Mouse (Mus musculus) forebrain, embryonic 14.5 days (tissue): ENCODE measurements at regions not wholly inside any gene's neighbourhood (a gene's known extent, or its start where the extent isn't known, plus 50 kb on each side); places are given as distances from the start of the nearest gene placed in this dataset.

Experiments used
- ATAC-seq: fragments of 200-750 bp; cut with Nextera tagmentation; 2 replicates; pipeline ENCODE4 v1.8.0; 2017; ENCODE audit warnings: mild to moderate bottlenecking, moderate library complexity
- DNase-seq: peaks from one replicate; pipeline ENCODE4 v3.0.0-alpha.2; 2015; ENCODE audit warnings: low spot score
- H3K27ac ChIP-seq: fragments of 300-500 bp; sonication (generic); 2 replicates; pipeline ENCODE4 v1.5.1; 2014; ENCODE audit warnings: low read depth, mild to moderate bottlenecking, control low read depth, low read length, moderate library complexity
- H3K27me3 ChIP-seq: fragments of 300-500 bp; sonication (generic); replicated peaks from 2 replicates; pipeline ENCODE4 v1.6.1; 2014; ENCODE audit warnings: low read length, control low read depth, mixed read lengths; ENCODE audit not compliant: control insufficient read depth, insufficient read depth
- H3K36me3 ChIP-seq: fragments of 300-500 bp; sonication (generic); 2 replicates; pipeline ENCODE4 v1.6.1; 2014; ENCODE audit warnings: low read length, control low read depth; ENCODE audit not compliant: control insufficient read depth, insufficient read depth
- H3K4me1 ChIP-seq: fragments of 300-500 bp; sonication (generic); 2 replicates; pipeline ENCODE4 v1.6.1; 2014; ENCODE audit warnings: antibody characterized with exemption, low read length, control low read depth; ENCODE audit not compliant: control insufficient read depth, insufficient read depth
- H3K4me2 ChIP-seq: fragments of 300-500 bp; sonication (generic); 2 replicates; pipeline ENCODE4 v1.6.1; 2014; ENCODE audit warnings: mild to moderate bottlenecking, control low read depth, low read length
- H3K4me3 ChIP-seq: fragments of 300-500 bp; sonication (generic); 2 replicates; pipeline ENCODE4 v1.5.1; 2014; ENCODE audit warnings: low read depth, low read length, control low read depth
- H3K9ac ChIP-seq: fragments of 300-500 bp; sonication (generic); 2 replicates; pipeline ENCODE4 v1.6.1; 2014; ENCODE audit warnings: mild to moderate bottlenecking, low read length, control low read depth, moderate library complexity
- H3K9me3 ChIP-seq: fragments of 300-500 bp; sonication (generic); replicated peaks from 2 replicates; pipeline ENCODE4 v1.6.1; 2016; ENCODE audit warnings: low read length, control low read depth, mixed read lengths; ENCODE audit not compliant: control insufficient read depth
- WGBS: fragments of 180-500 bp; shearing (Covaris S2); extraction: QIAGEN DNeasy Blood & Tissue Kit; methylation state at CpG from one replicate; pipeline ENCODE4 v1.1.7; 2014; 5-methylcytosine and 5-hydroxymethylcytosine counted together

DNA sequence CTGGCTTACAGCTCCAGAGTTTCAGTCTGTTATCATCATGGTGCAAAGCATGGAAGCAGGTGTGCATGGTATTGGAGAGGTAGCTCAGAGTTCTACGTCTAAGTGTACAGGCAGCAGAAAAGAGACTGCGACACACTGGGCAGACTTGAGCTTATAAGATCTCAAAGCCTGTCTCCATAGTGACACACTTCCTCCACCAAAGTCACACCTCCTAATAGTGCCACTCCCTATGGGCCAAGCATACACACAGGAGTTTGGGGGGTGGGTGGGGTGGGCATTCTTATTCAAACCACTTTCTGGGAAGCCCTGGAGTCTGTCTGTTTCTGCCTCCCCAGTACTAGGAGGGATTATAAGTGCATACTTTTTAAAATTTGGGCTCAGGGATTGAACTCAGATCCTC is 219.5 kb upstream of the Prok2 start:
- no peak for DNase-seq
- H3K4me1 ChIP-seq, result no peaks in the 10 kb centered on the region
- no peak overlapping the region for H3K4me2 ChIP-seq
- no peaks in the 10 kb centered on the region for H3K36me3 ChIP-seq
- H3K27me3 ChIP-seq, result no peaks in the 10 kb centered on the region
- ATAC-seq, result no peak
- 95% methylated on average over 2 of the region's 2 CpGs for WGBS
- no peak overlapping the region for H3K27ac ChIP-seq
- no peak overlapping the region for H3K4me3 ChIP-seq
- no peaks in the 10 kb centered on the region for H3K9me3 ChIP-seq
- H3K9ac ChIP-seq, result no peak overlapping the region

DNA sequence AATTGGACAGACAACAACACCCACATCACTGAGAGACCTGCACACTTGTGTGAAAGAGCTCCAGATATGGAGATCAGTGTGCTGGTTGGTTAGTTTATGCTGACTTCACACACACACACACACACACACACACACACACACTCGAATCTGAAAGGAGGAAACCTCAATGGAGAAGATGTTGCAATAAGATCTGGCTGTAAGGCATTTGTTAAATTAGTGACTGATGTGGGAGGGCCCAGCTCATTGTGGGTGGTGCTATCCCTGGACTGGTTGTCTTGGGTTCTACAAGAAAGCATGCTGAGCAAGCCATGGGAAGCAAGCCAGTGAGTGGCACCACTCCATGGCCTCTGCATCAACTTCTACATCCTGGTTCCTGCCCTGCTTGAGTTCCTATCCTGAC is 216.8 kb upstream of the Prok2 start:
- H3K4me3 ChIP-seq, result no peak overlapping the region

GRCm38 (mm10) chr6:99940118-99940517 is 213.9 kb upstream of the Prok2 start:
- Histone ChIP-seq H3K4me3 (no peak overlapping the region), H3K9ac (no peak overlapping the region)
- WGBS, result 72% methylated on average over 5 of the region's 5 CpGs

More for the DNA sequence above, 216.8 kb upstream of the Prok2 start:
- Histone ChIP-seq H3K4me1 (peaks cover 3% of the 10 kb centered on the region; the same call in 1 of the 2 replicates), H3K27me3 (no peaks in the 10 kb centered on the region), H3K9me3 (no peaks in the 10 kb centered on the region), H3K27ac (no peak overlapping the region), H3K36me3 (no peaks in the 10 kb centered on the region), H3K9ac (no peak overlapping the region), H3K4me2 (no peak overlapping the region)
- WGBS, result 67% methylated on average over 1 of the region's 1 CpGs
- ATAC-seq, result no peak
- DNase-seq, result no peak

GRCm38 (mm10) chr6:99939382-99939781 is 213.2 kb upstream of the Prok2 start:
- no peaks in the 10 kb centered on the region for H3K36me3 ChIP-seq
- no peaks in the 10 kb centered on the region for H3K9me3 ChIP-seq
- no peak overlapping the region for H3K9ac ChIP-seq
- WGBS, result 40% methylated on average over 5 of the region's 5 CpGs
- ATAC-seq, result no peak
- H3K27ac ChIP-seq, result no peak overlapping the region
- peaks cover 3% of the 10 kb centered on the region; the same call in 1 of the 2 replicates for H3K4me1 ChIP-seq
- no peaks in the 10 kb centered on the region for H3K27me3 ChIP-seq
- no peak overlapping the region for H3K4me2 ChIP-seq
- DNase-seq, result no peak
- no peak overlapping the region for H3K4me3 ChIP-seq

More at GRCm38 (mm10) chr6:99940118-99940517, 213.9 kb upstream of the Prok2 start:
- Histone ChIP-seq H3K27me3 (no peaks in the 10 kb centered on the region), H3K4me1 (peaks cover 3% of the 10 kb centered on the region; the same call in 1 of the 2 replicates), H3K4me2 (no peak overlapping the region), H3K9me3 (no peaks in the 10 kb centered on the region), H3K36me3 (no peaks in the 10 kb centered on the region), H3K27ac (no peak overlapping the region)
- no peak for ATAC-seq
- DNase-seq, result peak; percentile 31

DNA sequence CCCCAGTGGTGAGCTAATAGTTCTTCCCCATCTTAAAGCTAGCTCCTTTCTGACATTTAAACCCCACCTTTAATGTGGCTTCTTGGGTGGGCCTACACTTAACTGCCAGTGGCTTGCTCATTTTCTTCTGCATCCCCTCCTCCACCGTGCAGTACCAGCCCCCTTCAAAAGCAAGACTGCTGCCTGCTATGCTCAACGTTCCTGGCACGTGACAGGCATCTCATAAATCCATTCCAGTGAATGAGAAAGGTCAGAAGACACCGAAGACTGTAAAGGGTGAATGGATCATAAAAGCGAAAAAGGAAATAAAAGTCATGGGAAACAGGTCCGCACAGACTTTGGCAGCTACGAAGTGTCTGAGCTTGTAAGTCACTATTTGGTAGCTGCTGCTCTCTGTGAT is 212.8 kb upstream of the Prok2 start:
- Histone ChIP-seq H3K4me3 (no peak overlapping the region), H3K9me3 (no peaks in the 10 kb centered on the region), H3K9ac (no peak overlapping the region), H3K4me1 (peaks cover 3% of the 10 kb centered on the region; the same call in 1 of the 2 replicates), H3K4me2 (no peak overlapping the region), H3K36me3 (no peaks in the 10 kb centered on the region), H3K27me3 (no peaks in the 10 kb centered on the region), H3K27ac (no peak overlapping the region)
- 61% methylated on average over 7 of the region's 7 CpGs for WGBS
- DNase-seq (no peak), ATAC-seq (no peak)

DNA sequence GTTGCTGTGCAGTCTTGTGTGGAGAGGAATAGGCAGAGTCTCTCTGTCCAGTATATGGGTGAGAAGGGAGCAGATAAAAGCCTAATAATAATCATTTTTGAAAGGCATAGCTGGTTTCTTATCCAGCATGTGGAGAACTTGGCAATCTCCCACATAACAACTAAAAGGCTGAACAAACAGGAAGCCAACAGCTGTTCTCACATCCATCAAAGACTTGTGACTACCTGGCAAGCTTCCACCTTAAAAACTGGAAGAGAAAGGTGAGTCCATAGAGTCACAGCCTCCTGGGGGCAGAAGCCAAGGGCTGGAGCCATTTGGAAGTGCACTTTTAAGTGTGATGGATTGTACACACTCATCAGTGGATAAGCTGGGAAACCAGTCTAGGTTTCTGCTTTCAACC is 210.5 kb upstream of the Prok2 start:
- H3K27ac ChIP-seq, result no peak overlapping the region
- H3K4me3 ChIP-seq, result no peak overlapping the region
- H3K4me2 ChIP-seq, result no peak overlapping the region
- peaks cover 7% of the 10 kb centered on the region for H3K4me1 ChIP-seq
- ATAC-seq (no peak), DNase-seq (peak; percentile 54)
- no peak overlapping the region for H3K9ac ChIP-seq
- H3K36me3 ChIP-seq, result no peaks in the 10 kb centered on the region
- no peaks in the 10 kb centered on the region for H3K27me3 ChIP-seq
- no peaks in the 10 kb centered on the region for H3K9me3 ChIP-seq

- no peak overlapping the region for H3K9ac ChIP-seq
- DNase-seq (no peak), ATAC-seq (no peak)
- no peak overlapping the region for H3K4me3 ChIP-seq
- H3K27me3 ChIP-seq, result no peaks in the 10 kb centered on the region
- H3K4me1 ChIP-seq, result peaks cover 7% of the 10 kb centered on the region
- no peaks in the 10 kb centered on the region for H3K9me3 ChIP-seq
- no peak overlapping the region for H3K27ac ChIP-seq
- no peaks in the 10 kb centered on the region for H3K36me3 ChIP-seq
- 84% methylated on average over 4 of the region's 4 CpGs for WGBS
- H3K4me2 ChIP-seq, result no peak overlapping the region
Measured at GRCm38 (mm10) chr6:99935373-99935772, 209.2 kb upstream of the Prok2 start.

DNA sequence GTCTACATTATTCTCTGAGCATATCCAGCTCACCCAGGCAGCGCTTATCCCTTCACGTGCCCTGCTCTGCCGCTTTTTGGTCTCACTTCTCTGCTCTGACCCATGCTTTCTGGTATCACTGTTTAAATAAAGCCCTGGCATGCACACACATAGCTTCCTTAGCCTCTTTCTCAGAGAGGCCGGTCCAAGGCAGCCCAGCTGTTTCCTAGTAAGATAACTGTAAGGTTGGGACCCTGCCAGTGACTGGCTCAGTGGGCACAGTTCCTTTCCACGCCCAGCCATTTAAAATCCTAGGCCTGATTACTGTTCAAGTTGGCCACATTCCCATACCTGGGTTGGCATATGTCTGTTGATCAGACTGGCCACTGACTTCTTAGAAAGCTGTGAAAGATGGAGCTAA is 208.2 kb upstream of the Prok2 start:
- Histone ChIP-seq H3K4me1 (peaks cover 7% of the 10 kb centered on the region), H3K4me2 (no peak overlapping the region), H3K9ac (no peak overlapping the region), H3K27me3 (no peaks in the 10 kb centered on the region), H3K4me3 (no peak overlapping the region), H3K27ac (no peak overlapping the region), H3K9me3 (no peaks in the 10 kb centered on the region), H3K36me3 (no peaks in the 10 kb centered on the region)
- ATAC-seq, result peak; percentile 76
- 71% methylated on average over 5 of the region's 5 CpGs for whole genome bisulfite sequencing
- DNase-seq, result peak; percentile 50

GRCm38 (mm10) chr6:99933404-99933803 is 207.2 kb upstream of the Prok2 start:
- DNase-seq (no peak), ATAC-seq (no peak)
- 81% methylated on average over 5 of the region's 5 CpGs for WGBS

More at GRCm38 (mm10) chr6:99933404-99933803, 207.2 kb upstream of the Prok2 start:
- no peak overlapping the region for H3K9ac ChIP-seq
- no peaks in the 10 kb centered on the region for H3K27me3 ChIP-seq
- no peak overlapping the region for H3K4me3 ChIP-seq
- no peak overlapping the region for H3K27ac ChIP-seq
- H3K4me2 ChIP-seq, result no peak overlapping the region
- H3K36me3 ChIP-seq, result no peaks in the 10 kb centered on the region
- no peaks in the 10 kb centered on the region for H3K9me3 ChIP-seq
- H3K4me1 ChIP-seq, result peaks cover 4% of the 10 kb centered on the region
